Mouse (Mus musculus) heart, adult 2 months (tissue): Measurements from ENCODE around the gene Grsf1.

Source experiments
- CTCF ChIP-seq: fragments of 200-600 bp; IDR thresholded peaks from 2 replicates; pipeline ENCODE4 v1.8.1; 2022; ENCODE audit warnings: antibody characterized with exemption, mild to moderate bottlenecking, moderate library complexity
- EP300 ChIP-seq: fragments of 200-500 bp; IDR thresholded peaks from 2 replicates; pipeline ENCODE4 v1.6.1; 2011; ENCODE audit warnings: low read depth, low read length, control low read depth; ENCODE audit not compliant: insufficient read depth
- POLR2A ChIP-seq: fragments of 200-500 bp; IDR thresholded peaks from 2 replicates; pipeline ENCODE4 v1.6.1; 2011; ENCODE audit warnings: mild to moderate bottlenecking, low read depth, low read length, control low read depth; ENCODE audit not compliant: insufficient read depth

DNA sequence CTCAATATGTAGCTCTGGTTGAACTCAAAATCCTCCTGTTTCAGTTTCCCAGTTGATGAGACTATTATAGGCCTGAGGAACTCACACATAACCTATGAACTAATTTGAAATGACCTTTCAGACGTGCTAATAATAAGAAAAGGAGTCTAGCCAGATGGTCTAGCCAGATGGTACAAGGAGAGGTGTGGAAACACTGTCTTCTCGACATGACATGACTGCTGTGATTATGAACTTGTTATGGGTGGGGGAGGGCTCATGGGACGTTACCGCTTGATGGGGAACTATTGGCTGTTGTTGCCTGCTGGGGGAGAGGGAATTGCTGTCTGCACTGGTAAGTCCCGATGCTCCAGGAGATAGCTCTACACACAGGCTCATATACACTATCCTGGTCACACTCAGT lies 21.3 kb upstream of the Grsf1 start:
- TF ChIP-seq CTCF (no peak), POLR2A (no peak), EP300 (no peak)
